Mouse (Mus musculus): ENCODE measurements at regions not wholly inside any gene's neighbourhood (a gene's known extent, or its start where the extent isn't known, plus 50 kb on each side); places are given as distances from the start of the nearest gene placed in this dataset.

- DNase-seq (ENCODE audit: low read depth, low spot score), result no peak
Observed at GRCm38 (mm10) chr5:46488140-46488942, 630.9 kb upstream of the Lcorl start.

- DNase-seq (ENCODE audit: low read depth, low spot score), result no peak
Observed at GRCm38 (mm10) chr5:46486740-46487326, 629.4 kb upstream of the Lcorl start.

- DNase-seq (ENCODE audit: low read depth, low spot score), result no peak
Observed at GRCm38 (mm10) chr5:46456356-46456755, 598.9 kb upstream of the Lcorl start.

- DNase-seq (ENCODE audit: low read depth, low spot score), result no peak
Observed at GRCm38 (mm10) chr5:46448274-46448673, 590.9 kb upstream of the Lcorl start.

GRCm38 (mm10) chr5:46445844-46446243 is 588.4 kb upstream of the Lcorl start:
- DNase-seq (ENCODE audit: low read depth, low spot score), result no peak

- no peak for DNase-seq (ENCODE audit: low read depth, low spot score)
Observed at GRCm38 (mm10) chr5:46445122-46445521, 587.7 kb upstream of the Lcorl start.

- DNase-seq (ENCODE audit: low read depth, low spot score), result peak; percentile 1
Observed at GRCm38 (mm10) chr5:46443805-46444340, 586.5 kb upstream of the Lcorl start.

GRCm38 (mm10) chr5:46442600-46443248 is 585.3 kb upstream of the Lcorl start:
- DNase-seq (ENCODE audit: low read depth, low spot score), result no peak

GRCm38 (mm10) chr5:46441716-46442115 is 584.3 kb upstream of the Lcorl start:
- DNase-seq (ENCODE audit: low read depth, low spot score), result no peak

- DNase-seq (ENCODE audit: low read depth, low spot score), result no peak
Observed at GRCm38 (mm10) chr5:46431644-46432367, 574.4 kb upstream of the Lcorl start.

GRCm38 (mm10) chr5:46422738-46423137 is 565.3 kb upstream of the Lcorl start:
- no peak for DNase-seq (ENCODE audit: low read depth, low spot score)

- DNase-seq (ENCODE audit: low read depth, low spot score), result no peak
Observed at GRCm38 (mm10) chr5:46406969-46407368, 549.6 kb upstream of the Lcorl start.

- DNase-seq (ENCODE audit: low read depth, low spot score), result no peak
Observed at GRCm38 (mm10) chr5:46406404-46406803, 549.0 kb upstream of the Lcorl start.

GRCm38 (mm10) chr5:46386591-46386990 is 529.2 kb upstream of the Lcorl start:
- no peak for DNase-seq (ENCODE audit: low read depth, low spot score)

GRCm38 (mm10) chr5:46367328-46367727 is 509.9 kb upstream of the Lcorl start:
- no peak for DNase-seq (ENCODE audit: low read depth, low spot score)

GRCm38 (mm10) chr5:46363661-46364060 is 506.2 kb upstream of the Lcorl start:
- no peak for DNase-seq (ENCODE audit: low read depth, low spot score)

GRCm38 (mm10) chr5:46361637-46362036 is 504.2 kb upstream of the Lcorl start:
- no peak for DNase-seq (ENCODE audit: low read depth, low spot score)

GRCm38 (mm10) chr5:46348448-46348847 is 491.0 kb upstream of the Lcorl start:
- DNase-seq (ENCODE audit: low read depth, low spot score), result no peak

GRCm38 (mm10) chr5:46347368-46348083 is 490.1 kb upstream of the Lcorl start:
- peak; percentile 65 for DNase-seq (ENCODE audit: low read depth, low spot score)

- no peak for DNase-seq (ENCODE audit: low read depth, low spot score)
Observed at GRCm38 (mm10) chr5:46338461-46338860, 481.0 kb upstream of the Lcorl start.

- DNase-seq (ENCODE audit: low read depth, low spot score), result no peak
Observed at GRCm38 (mm10) chr5:46330880-46331279, 473.5 kb upstream of the Lcorl start.
